ENCODE assay signal across 26 mouse cellular contexts in the genomic region with DNA sequence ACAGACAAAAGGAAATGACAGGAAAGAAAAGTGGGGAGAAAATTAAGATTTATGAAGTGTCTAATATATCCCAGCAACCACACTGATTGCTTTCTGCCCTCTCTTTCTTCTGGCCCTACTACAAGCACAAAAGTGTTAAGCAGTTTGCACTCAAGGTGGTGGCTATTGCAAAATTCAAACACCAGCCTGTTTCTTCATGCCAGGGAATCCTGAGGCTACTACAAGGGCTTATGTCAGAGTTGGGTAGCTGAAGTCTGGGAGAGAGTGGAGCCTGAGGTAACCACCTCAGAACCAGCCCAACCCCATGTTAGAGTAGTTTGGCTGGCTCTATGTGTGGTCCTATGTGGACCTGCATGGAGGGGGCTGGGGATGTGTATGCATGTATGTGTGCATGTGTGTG. TPM values are rescaled to one million over a fixed set of nuclear protein-coding genes. Genes with fewer than 3 reads are reported as not detected.
DNase-seq lines count a peak whose midpoint lies in the region; ATAC-seq lines count a peak whose summit lies in the region.
"Had no signal": no experiment of that assay in that cellular context is flagged by ENCODE, and none has a peak within 500 bp of the region (broad histone marks: within the 10 kb centered on the region; RNA-seq: fewer than 3 reads in every experiment).

No protein-coding gene starts in this region.

- peak; percentile 14; the same call in 1 of the 2 replicates for ATAC-seq in frontal cortex, adult (ENCODE audit: low TSS enrichment)
- ATAC-seq in megakaryocyte, adult 5-6 weeks (ENCODE audit: poor library complexity, severe bottlenecking): no peak

- H3K27me3 ChIP-seq in megakaryocyte, embryonic 14.5 days (replicated peaks): no peaks in the 10 kb centered on the region
- H3K27me3 ChIP-seq: embryonic facial prominence, embryonic 12.5 days; forebrain, embryonic 12.5 days; hindbrain, embryonic 12.5 days had no signal

- H3K4me3 ChIP-seq in megakaryocyte, embryonic 14.5 days (replicated peaks): peak overlapping the region; percentile 47
- H3K4me3 ChIP-seq: embryonic facial prominence, embryonic 12.5 days; forebrain, embryonic 12.5 days; gastrocnemius, adult 2 months; heart, embryonic 10.5 days; hindbrain, embryonic 12.5 days had no signal

- peaks cover 23% of the 10 kb centered on the region for H3K9me3 ChIP-seq in megakaryocyte, embryonic 14.5 days
- H3K9me3 ChIP-seq: embryonic facial prominence, embryonic 12.5 days; forebrain, embryonic 12.5 days; heart, embryonic 10.5 days; hindbrain, embryonic 12.5 days had no signal

- no peaks in the 10 kb centered on the region for H3K4me1 ChIP-seq in megakaryocyte, embryonic 14.5 days
- H3K4me1 ChIP-seq: embryonic facial prominence, embryonic 12.5 days had no signal

- no peak for DNase-seq in frontal cortex, postnatal 36 days (ENCODE audit: low spot score in 2 of 2)
- DNase-seq in lung, adult 18-20 months: peak; percentile 37 to 69
- DNase-seq in lung, postnatal 10 days: no peak
- DNase-seq in liver: no peak
- DNase-seq: adrenal gland, postnatal 10 days; B cell, adult 2 months; cerebellum, adult 11 months; cerebellum, adult 8-10 months; cerebellum, postnatal 14 days; gastrocnemius, adult 2 months; gastrocnemius, postnatal 25 days; heart, adult 18-20 months; heart, postnatal 10 days; heart, postnatal 4 days had no signal

- H3K36me3 ChIP-seq in megakaryocyte, embryonic 14.5 days (replicated peaks; ENCODE audit: low read length): no peaks in the 10 kb centered on the region
- H3K36me3 ChIP-seq: embryonic facial prominence, embryonic 12.5 days; forebrain, embryonic 12.5 days; heart, embryonic 10.5 days; hindbrain, embryonic 12.5 days had no signal

RNA-seq across cellular contexts. Expression of a gene that starts 23.8 kb away (rescaled TPM):
- polyA plus RNA-seq in megakaryocyte, embryonic 14.5 days (2012; ENCODE audit: insufficient read depth, low replicate concordance): 0.11 TPM in 1 of 2 replicates, not detected in the other
- total RNA-seq in megakaryocyte, adult 5-6 weeks (2015): not detected in 2 replicates
- total RNA-seq in megakaryocyte, adult 5-6 weeks (2017): not detected in 2 replicates
- total RNA-seq: adrenal gland, postnatal 10 days; adrenal gland, postnatal 4 days; common myeloid progenitor, adult 5-6 weeks; gastrocnemius, adult 2 months; gastrocnemius, postnatal 25 days; heart, adult 18-20 months; heart, postnatal 10 days; heart, postnatal 4 days had no signal
- polyA plus RNA-seq: brain, embryonic 14.5 days; embryonic facial prominence, embryonic 12.5 days; forebrain, embryonic 12.5 days; forebrain, embryonic 16.5 days; heart, embryonic 10.5 days; heart, embryonic 14.5 days; hindbrain, embryonic 12.5 days had no signal

Comparison
In these comparisons a context has a peak if more than half of its experiments do, and no peak if none do; other contexts are left out.
1. DNase-seq: peak in lung, adult 18-20 months (2 of 2); none in frontal cortex, postnatal 36 days (0 of 2), lung, postnatal 10 days (single experiment) and liver (single experiment).